Mouse (Mus musculus): ENCODE results near the gene Abcd2. TPM values are rescaled to one million over a fixed set of nuclear protein-coding genes. Genes with fewer than 3 reads are reported as not detected.

Gene Abcd2
- polyA plus RNA-seq, 1 experiment: 7.4 TPM

DNA sequence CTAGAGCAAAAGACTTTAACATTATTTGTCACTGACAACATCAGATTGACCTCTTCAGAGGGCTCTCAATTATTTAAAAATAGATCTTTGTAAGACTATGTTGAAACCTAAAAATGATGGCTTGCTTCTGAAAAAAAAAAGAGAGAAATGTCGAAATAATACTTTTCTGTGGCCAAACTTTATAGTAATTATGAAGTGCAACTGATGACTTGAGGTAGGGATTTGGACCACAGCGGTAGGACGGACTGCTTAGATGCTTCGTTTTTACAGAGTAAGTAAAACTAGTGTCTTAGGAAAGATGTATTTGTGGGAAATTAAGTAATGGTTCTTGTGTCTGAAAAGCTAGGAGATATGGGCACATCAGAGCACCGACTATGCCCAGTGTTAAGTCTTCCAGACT, 30.4 kb downstream of the Abcd2 start:
- DNase-seq (ENCODE audit: low spot score): no peak

GRCm38 (mm10) chr15:91153311-91153710, 38.3 kb downstream of the Abcd2 start:
- no peak for DNase-seq (ENCODE audit: low spot score)

DNA sequence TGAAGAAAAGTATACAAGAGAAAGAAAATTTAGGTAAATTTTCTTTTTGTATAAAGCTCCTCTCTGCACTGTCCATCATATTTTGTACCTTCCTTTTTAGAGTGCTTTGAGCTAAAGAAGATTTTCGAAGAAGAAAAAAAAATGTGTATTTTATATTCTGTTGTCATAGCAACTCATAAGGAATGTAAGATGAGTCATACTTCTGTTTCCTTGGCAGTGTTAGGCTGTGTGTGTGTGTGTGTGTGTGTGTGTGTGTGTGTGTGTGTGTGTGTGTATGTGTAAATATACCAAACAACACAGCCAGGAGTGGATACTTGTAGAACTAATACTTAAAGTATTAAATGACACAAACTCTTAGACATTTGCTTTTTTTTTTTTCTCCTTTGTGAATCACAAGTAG, 39.0 kb downstream of the Abcd2 start:
- no peak for DNase-seq (ENCODE audit: low spot score)

DNA sequence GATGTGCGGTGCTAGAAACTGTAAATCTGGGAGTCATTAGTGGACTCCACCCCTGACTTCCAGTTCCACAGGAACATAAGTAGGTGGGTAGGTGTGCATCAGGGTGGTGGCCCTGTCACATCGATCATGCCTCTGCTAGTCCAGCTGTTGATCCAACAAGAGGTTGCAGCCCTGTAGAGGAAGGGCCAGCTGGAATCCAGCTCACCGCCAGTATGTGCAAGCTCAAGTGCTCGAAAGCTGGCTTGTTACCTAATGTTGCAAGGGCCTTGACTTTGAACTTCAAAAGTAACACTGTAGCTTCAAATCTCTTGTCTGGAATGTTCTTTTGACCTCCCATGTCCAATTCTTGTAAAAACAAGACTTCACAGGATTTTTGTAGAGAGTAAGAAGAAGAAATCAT, 67.0 kb downstream of the Abcd2 start:
- DNase-seq (ENCODE audit: low spot score): no peak

DNA sequence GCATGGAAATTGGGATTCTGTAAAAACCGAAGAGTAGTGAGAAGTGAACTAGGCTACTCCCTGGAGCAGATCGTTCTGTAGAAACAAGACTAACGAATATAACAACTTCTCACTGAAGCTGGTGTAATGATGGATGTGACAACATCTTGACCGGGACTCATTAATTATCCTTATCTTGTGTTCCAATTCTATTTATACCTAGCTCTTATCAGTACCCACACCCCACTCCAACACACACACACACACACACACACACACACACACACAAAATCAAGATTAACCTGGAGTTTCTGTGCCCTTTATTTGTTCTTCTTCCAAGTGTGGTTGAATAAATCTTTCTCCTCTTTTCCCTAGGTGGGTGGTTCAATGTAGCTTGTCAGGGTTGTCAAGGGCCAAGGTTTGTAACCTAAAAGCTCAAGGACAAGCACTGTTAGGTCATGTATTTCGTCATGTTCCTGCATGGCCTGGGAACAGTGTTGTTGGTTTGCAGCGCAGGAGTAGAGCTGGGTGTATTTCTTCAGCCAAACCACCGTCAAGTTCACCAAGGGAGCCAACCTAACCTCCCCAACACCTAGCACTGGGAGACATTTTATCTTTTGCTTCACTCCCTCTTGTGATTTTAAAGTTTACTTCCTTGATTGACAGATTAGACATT, 78.9 kb downstream of the Abcd2 start:
- no peak for DNase-seq (ENCODE audit: low spot score)

GRCm38 (mm10) chr15:91108102-91108659, 83.4 kb downstream of the Abcd2 start:
- DNase-seq (ENCODE audit: low spot score): no peak

DNA sequence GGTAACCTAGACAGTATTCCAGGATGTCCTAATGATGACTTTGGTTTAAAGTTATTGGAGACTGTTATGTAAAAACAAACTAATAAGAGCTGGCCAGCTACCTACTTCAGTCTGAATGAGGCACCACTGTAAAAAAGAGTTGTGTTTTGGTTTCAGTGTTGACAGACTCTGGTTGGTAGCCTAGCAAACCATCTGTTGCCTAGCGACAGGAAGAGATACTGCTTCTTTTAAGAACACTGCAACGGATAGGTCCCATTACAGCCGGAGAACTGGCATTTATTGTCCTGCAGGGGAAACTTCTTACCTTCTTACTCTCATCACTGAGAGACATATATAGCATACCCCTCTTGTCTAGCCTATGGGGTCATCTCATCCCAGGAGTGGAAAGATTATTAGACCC, 86.7 kb downstream of the Abcd2 start:
- no peak for DNase-seq (ENCODE audit: low spot score)

- no peak for DNase-seq (ENCODE audit: low spot score)
Observed at GRCm38 (mm10) chr15:91104276-91104675, 87.3 kb downstream of the Abcd2 start.

DNA sequence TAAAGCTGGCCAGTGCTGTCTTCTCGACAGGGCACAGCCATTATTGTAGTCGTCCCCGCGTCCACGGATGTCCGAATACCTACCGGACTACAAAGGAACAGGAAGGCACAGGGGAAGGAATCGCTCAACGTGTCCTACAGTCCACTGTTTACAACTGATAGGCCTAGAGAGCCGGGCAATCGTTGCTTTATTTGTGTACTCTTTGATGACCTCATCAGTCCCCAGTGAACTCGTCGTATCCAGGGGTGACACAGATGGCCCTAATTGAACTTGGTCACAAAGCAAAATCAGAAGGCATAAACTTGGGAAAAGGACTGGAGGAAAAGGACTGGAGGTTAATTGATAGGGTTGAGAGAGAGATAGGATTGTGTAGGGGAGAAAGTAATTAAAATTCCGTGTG, 87.8 kb downstream of the Abcd2 start:
- DNase-seq (ENCODE audit: low spot score): no peak

DNA sequence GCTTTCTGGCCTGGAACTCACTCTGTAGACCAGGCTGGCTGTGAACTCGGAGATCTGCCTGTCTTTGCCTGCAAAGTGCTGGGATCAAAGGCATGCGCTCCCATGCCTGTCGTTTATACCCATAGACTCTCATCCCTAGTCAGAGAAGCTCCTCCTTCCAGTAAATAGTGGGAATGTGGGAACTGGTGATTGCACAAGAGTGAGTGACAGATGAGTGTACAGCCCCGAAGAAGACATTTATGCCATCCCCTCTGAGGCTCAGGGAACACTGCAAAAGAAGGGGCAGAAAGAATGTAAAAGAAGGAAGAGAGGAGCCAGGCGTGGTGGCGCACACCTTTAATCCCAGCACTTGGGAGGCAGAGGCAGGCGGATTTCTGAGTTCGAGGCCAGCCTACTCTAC, 88.3 kb downstream of the Abcd2 start:
- DNase-seq (ENCODE audit: low spot score): no peak

GRCm38 (mm10) chr15:91096606-91097005, 95.0 kb downstream of the Abcd2 start:
- no peak for DNase-seq (ENCODE audit: low spot score)

Other genes with a start within 250 kb of the Abcd2 start
- 7.5 and 8.7 TPM in 2 replicates for gene Kif21a, start 141.9 kb downstream of the Abcd2 start, polyA plus RNA-seq (2012; rRNA removed)
- gene CN725425, start 7.7 kb upstream of the Abcd2 start, polyA plus RNA-seq (2012; rRNA removed): not detected in 2 replicates